Mouse (Mus musculus) heart, adult 11 months (tissue): ENCODE measurements at regions not wholly inside any gene's neighbourhood (a gene's known extent, or its start where the extent isn't known, plus 50 kb on each side); places are given as distances from the start of the nearest gene placed in this dataset.

Experiments used
- DNase-seq: peaks from one replicate; pipeline ENCODE4 v3.0.0; 2022

DNA sequence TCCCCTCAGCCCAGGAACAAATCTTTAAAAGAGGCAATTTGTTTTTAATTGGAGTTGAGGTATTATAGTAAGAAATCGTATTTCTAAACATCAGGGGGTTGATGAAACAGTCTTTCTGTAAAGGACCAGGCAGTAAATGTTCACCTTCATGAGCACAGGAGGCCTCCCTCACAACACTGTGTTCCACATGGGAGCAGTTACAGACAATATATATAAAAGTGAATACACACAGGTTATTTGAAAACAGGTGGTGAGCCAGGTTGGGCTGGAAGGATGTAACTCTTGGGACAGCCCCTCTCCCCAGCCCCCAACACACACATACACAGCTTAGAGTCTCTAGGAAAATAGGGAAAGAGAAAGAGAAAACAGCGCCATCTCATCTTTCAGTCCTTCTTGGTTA lies 105.8 kb upstream of the Dyrk2 start:
- DNase-seq: peak; percentile 18

DNA sequence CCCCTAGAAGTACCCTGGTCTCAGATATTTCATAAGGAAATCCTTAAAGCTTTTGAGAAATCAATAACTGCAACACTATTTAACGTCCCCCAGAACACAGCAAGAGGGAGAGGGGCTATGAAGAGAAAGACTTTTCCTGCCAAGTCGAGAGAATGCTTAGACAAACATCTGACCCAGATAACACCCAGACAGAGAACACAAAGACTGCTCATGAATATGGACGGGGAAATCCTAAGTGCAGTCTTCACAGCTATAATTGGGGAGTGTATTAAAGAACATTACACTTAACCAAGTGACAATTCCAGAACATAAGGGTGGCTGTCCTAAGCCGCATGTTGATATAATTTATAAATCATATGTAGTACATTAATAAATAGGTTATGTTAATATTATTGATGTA lies 103.3 kb upstream of the Dyrk2 start:
- DNase-seq: peak; percentile 17

DNA sequence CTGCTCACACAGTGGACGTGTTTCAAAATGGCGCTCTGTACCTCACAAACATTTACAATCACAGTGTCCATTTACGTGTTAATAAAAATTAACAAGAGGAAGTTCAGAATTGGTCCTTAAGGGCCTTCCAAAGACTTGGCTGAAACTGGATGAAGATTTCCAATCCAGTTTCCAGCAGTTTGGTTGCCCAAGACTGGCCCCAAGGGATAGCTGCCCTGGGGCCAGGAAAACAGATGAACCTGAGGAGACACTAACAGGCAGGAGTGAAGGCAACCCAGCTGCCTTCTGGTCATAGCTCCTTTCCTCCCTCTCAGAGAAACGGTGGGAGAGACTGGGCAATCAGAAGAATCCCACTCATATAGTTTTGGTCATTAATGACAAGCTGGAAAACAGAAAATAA lies 102.6 kb upstream of the Dyrk2 start:
- DNase-seq: no peak

- DNase-seq: peak; percentile 67
Observed at GRCm38 (mm10) chr10:118970457-118971175, 100.6 kb upstream of the Dyrk2 start.

GRCm38 (mm10) chr10:118961713-118962181 lies 91.7 kb upstream of the Dyrk2 start:
- DNase-seq: peak; percentile 59

DNA sequence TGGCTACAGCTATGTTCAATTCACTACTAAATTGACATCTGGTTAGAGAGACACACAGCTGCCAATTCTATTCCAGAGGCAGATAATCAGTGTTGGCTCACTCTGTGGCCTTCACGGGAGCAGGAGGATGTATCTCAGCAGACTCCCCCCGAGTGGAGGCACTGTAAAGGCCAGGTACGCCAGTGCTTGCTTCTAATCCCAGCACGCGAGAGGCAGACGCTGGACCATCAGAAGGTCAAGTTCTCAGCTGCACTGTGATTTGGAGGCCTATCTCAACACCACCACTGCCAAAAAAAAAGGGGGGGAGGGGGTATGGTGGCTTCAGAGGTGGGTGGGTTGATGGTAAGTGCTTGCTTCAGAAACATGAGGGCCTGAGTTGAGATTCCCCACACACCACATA lies 90.1 kb upstream of the Dyrk2 start:
- DNase-seq: peak; percentile 71

DNA sequence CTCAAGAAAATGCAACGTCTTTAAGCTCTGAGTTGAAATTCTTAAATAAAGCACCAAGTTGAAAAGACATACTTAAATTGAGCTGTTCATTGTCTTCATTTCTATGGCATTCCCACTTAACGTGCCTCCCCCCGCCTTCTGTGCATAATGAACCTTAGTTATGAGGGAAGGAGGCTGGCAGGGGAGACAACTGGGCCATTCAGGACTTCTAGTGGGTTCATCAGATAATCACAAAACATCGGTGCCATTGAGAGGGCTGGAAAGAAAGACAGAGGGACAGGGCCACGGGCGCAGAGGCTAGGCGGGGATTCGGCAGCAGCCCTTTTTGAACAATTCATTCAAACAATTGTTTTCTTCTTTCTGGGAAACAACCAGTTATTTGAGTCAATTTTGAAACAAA lies 89.6 kb upstream of the Dyrk2 start:
- no peak for DNase-seq

DNA sequence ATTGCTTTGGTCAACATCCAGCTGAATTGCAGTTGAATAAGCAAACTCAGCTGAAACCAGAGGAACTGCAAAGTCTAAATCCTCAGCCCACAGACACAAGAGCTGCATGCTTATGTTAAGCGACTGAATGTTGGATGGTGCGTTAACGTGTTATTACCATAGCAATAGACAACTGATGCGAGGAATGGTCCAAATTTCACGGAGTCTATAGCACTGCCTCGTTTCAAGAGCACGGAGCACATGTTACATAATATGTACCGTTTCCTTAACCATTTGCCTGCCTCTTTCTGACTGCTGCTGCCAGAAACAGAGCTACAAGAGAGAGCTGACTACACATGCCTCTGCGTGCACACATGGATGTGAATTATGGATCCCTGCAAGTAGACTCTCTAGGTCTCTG lies 86.3 kb upstream of the Dyrk2 start:
- no peak for DNase-seq

DNA sequence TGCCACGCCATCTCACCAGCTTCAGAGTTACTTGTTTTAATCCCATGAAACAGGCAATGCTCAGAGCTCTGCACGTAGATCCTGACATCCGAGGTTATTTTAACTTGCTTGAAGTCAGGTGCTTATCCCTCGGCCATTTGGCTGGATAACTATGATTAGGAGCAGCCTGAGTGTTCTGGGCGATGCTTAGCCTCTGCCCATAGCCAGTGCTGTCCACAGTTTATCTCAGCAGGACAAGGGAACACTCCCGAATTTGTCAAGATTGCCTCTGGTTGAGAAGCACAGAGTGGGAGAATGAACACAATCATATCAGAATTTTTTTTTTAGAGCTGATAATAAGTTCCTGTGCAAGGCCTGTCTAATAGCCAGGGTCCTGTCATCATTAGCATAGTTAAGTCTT lies 83.4 kb upstream of the Dyrk2 start:
- DNase-seq: peak; percentile 49

GRCm38 (mm10) chr10:118952756-118953155 lies 82.7 kb upstream of the Dyrk2 start:
- DNase-seq: peak; percentile 74

GRCm38 (mm10) chr10:118947724-118948123 lies 77.7 kb upstream of the Dyrk2 start:
- peak; percentile 96 for DNase-seq

GRCm38 (mm10) chr10:118947016-118947674 lies 77.1 kb upstream of the Dyrk2 start:
- peak; percentile 88 for DNase-seq

DNA sequence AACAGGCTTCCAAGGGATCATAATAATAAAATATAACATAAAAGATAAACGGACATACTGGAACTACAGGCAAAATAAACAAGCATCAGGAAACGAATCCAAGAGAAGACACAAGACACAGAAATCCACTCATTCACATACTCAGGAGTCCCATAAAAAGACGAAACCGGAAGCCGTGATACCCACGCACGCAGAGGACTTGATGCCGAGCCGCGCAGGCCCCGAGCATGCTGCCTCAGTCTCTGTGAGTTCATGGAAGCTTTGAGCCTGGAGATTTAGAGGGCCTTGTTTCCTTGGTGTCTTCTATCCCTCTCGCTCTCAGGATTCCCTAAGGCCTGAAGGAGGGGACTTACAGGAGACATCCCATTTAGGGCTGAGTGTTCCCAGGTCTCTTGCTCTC lies 57.3 kb upstream of the Dyrk2 start:
- peak; percentile 74 for DNase-seq

- peak; percentile 90 for DNase-seq
Observed at GRCm38 (mm10) chr10:118923473-118924185, 53.6 kb upstream of the Dyrk2 start.

DNA sequence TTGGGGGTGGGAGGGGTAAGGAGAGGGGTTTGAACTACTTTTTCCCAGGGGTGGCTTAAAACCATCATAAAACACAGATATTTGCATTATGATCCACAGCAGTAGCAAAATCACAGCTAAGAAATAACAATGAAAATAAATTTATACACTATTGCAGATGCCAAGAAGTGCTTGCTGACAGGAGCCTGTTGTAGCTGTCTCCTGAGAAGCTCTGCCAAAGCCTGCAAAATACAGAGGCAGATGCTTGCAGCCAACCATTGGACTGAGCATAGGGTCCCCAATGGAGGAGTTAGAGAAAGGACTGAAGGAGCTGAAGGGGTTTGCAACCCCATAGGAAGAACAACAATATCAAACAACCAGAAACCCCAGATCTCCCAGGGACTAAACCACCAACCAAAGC lies 52.1 kb upstream of the Dyrk2 start:
- DNase-seq: peak; percentile 7
